Mouse (Mus musculus) intestine, postnatal 0 days (tissue): Measurements from ENCODE around the gene Hk2. TPM values are rescaled to one million over a fixed set of nuclear protein-coding genes. Genes with fewer than 3 reads are reported as not detected.

ENCODE experiments used
- ATAC-seq: fragments of 200-750 bp; cut with Nextera tagmentation; 2 replicates; pipeline ENCODE4 v1.8.0; 2017; ENCODE audit warnings: mild to moderate bottlenecking, moderate TSS enrichment, moderate library complexity
- H3K27ac ChIP-seq: fragments of 300-500 bp; sonication (generic); 2 replicates; pipeline ENCODE4 v1.5.1; 2014; ENCODE audit warnings: mild to moderate bottlenecking, low read depth, low read length, moderate library complexity
- H3K27me3 ChIP-seq: fragments of 300-500 bp; sonication (generic); replicated peaks from 2 replicates; pipeline ENCODE4 v1.6.1; 2014; ENCODE audit warnings: low read length, mixed read lengths; ENCODE audit not compliant: control insufficient read depth, insufficient read depth
- H3K36me3 ChIP-seq: fragments of 300-500 bp; sonication (generic); 2 replicates; pipeline ENCODE4 v1.6.1; 2014; ENCODE audit warnings: mild to moderate bottlenecking, moderate library complexity; ENCODE audit not compliant: control insufficient read depth, insufficient read depth
- H3K4me1 ChIP-seq: fragments of 300-500 bp; sonication (generic); replicated peaks from 2 replicates; pipeline ENCODE4 v1.6.1; 2014; ENCODE audit warnings: antibody characterized with exemption, low read length, mixed read lengths; ENCODE audit not compliant: control insufficient read depth, insufficient read depth
- H3K4me2 ChIP-seq: fragments of 300-500 bp; sonication (generic); replicated peaks from 2 replicates; pipeline ENCODE4 v1.6.1; 2014; ENCODE audit warnings: low read depth, mild to moderate bottlenecking, moderate library complexity
- H3K4me3 ChIP-seq: fragments of 300-500 bp; sonication (generic); 2 replicates; pipeline ENCODE4 v1.5.1; 2014; ENCODE audit warnings: low read depth, low read length
- H3K9ac ChIP-seq: fragments of 300-500 bp; sonication (generic); 2 replicates; pipeline ENCODE4 v1.6.1; 2014; ENCODE audit warnings: mild to moderate bottlenecking, low read depth, low read length
- H3K9me3 ChIP-seq: fragments of 300-500 bp; sonication (generic); 2 replicates; pipeline ENCODE4 v1.6.1; 2016; ENCODE audit warnings: mixed run types; ENCODE audit not compliant: control insufficient read depth
- CTCF ChIP-seq: sonication (generic); IDR thresholded peaks from 2 replicates; pipeline ENCODE4 v1.5.1; 2016; ENCODE audit warnings: low read depth, mild to moderate bottlenecking, control low read depth, antibody characterized with exemption, moderate library complexity
- WGBS: fragments of 180-500 bp; shearing (Covaris S2); extraction: QIAGEN DNeasy Blood & Tissue Kit; methylation state at CpG from one replicate; pipeline ENCODE4 v1.1.7; 2014; 5-methylcytosine and 5-hydroxymethylcytosine counted together
- polyA plus RNA-seq: library from polyadenylated mRNA; unstranded; fragments of >200 nt; fragmentation: Nextera tagmentation; extraction: Ambion mirVana; gene quantifications from 2 replicates; pipeline ENCODE4 v1.2.1, GENCODE M21; 2015

The Hk2 gene
- 2.5 and 2.8 TPM in 2 replicates for polyA plus RNA-seq

- peaks cover 21% of the 10 kb centered on the region; the same call in 1 of the 2 replicates for H3K27me3 ChIP-seq
- peak within 1 kb of the TSS; percentile 86 for H3K4me2 ChIP-seq
- H3K4me1 ChIP-seq: 0 out of 2 replicates have a peak, but pooled peaks cover 5% of the 10 kb centered on the region
- peak; percentile 89 for ATAC-seq
- H3K27ac ChIP-seq: 0 out of 2 replicates have a peak within 1 kb of the TSS, but pooled peaks have one; percentile 15
- H3K9ac ChIP-seq: peak within 1 kb of the TSS; percentile 54; the same call in 1 of the 2 replicates
- H3K36me3 ChIP-seq: no peaks in the 10 kb centered on the region
- H3K4me3 ChIP-seq: peak within 1 kb of the TSS; percentile 49
- no peak for TF ChIP-seq CTCF
- no peaks in the 10 kb centered on the region for H3K9me3 ChIP-seq
- WGBS: under 1% methylated on average over 39 of the region's 39 CpGs
Observed at GRCm38 (mm10) chr6:82774321-82774764, at the start of gene Hk2. Hk2 (minus strand) TSS chr6:82774454.

- ATAC-seq: peak; percentile 78
- WGBS: 13% methylated on average over 4 of the region's 4 CpGs
- Histone ChIP-seq H3K27me3 (no peaks in the 10 kb centered on the region), H3K9me3 (no peaks in the 10 kb centered on the region), H3K27ac (no peak overlapping the region), H3K4me2 (no peak overlapping the region), H3K4me3 (no peak overlapping the region), H3K36me3 (no peaks in the 10 kb centered on the region), H3K9ac (no peak overlapping the region), H3K4me1 (no peaks in the 10 kb centered on the region)
- no peak for TF ChIP-seq CTCF
Observed at GRCm38 (mm10) chr6:82821758-82822253, 47.6 kb upstream of the Hk2 start.

GRCm38 (mm10) chr6:82820716-82821115 is 46.5 kb upstream of the Hk2 start:
- no peak for ATAC-seq
- H3K9ac ChIP-seq: no peak overlapping the region
- no peak for TF ChIP-seq CTCF
- no peak overlapping the region for H3K27ac ChIP-seq
- WGBS: 63% methylated on average over 3 of the region's 3 CpGs
- no peak overlapping the region for H3K4me2 ChIP-seq
- no peaks in the 10 kb centered on the region for H3K4me1 ChIP-seq
- no peaks in the 10 kb centered on the region for H3K9me3 ChIP-seq
- H3K36me3 ChIP-seq: no peaks in the 10 kb centered on the region
- H3K4me3 ChIP-seq: no peak overlapping the region
- H3K27me3 ChIP-seq: no peaks in the 10 kb centered on the region

- 50% methylated on average over 4 of the region's 4 CpGs for WGBS
- Histone ChIP-seq H3K4me2 (no peak overlapping the region), H3K4me1 (no peaks in the 10 kb centered on the region), H3K27ac (no peak overlapping the region), H3K36me3 (no peaks in the 10 kb centered on the region), H3K27me3 (no peaks in the 10 kb centered on the region), H3K9ac (no peak overlapping the region), H3K9me3 (no peaks in the 10 kb centered on the region), H3K4me3 (no peak overlapping the region)
- no peak for TF ChIP-seq CTCF
- ATAC-seq: no peak
Observed at GRCm38 (mm10) chr6:82814821-82815220, 40.6 kb upstream of the Hk2 start.

GRCm38 (mm10) chr6:82807984-82808700 is 33.9 kb upstream of the Hk2 start:
- Histone ChIP-seq H3K27me3 (no peaks in the 10 kb centered on the region), H3K36me3 (no peaks in the 10 kb centered on the region), H3K4me3 (no peak overlapping the region), H3K9me3 (no peaks in the 10 kb centered on the region), H3K4me2 (no peak overlapping the region), H3K27ac (no peak overlapping the region), H3K4me1 (0 out of 2 replicates have a peak, but pooled peaks cover 3% of the 10 kb centered on the region), H3K9ac (no peak overlapping the region)
- ATAC-seq: no peak
- no peak for TF ChIP-seq CTCF
- WGBS: 90% methylated on average over 7 of the region's 7 CpGs

GRCm38 (mm10) chr6:82806971-82807370 is 32.7 kb upstream of the Hk2 start:
- no peaks in the 10 kb centered on the region for H3K9me3 ChIP-seq
- H3K4me2 ChIP-seq: no peak overlapping the region
- H3K9ac ChIP-seq: no peak overlapping the region
- 0 out of 2 replicates have a peak, but pooled peaks cover 3% of the 10 kb centered on the region for H3K4me1 ChIP-seq
- H3K27me3 ChIP-seq: no peaks in the 10 kb centered on the region
- 61% methylated on average over 3 of the region's 3 CpGs for WGBS
- H3K27ac ChIP-seq: no peak overlapping the region
- no peak overlapping the region for H3K4me3 ChIP-seq
- no peaks in the 10 kb centered on the region for H3K36me3 ChIP-seq
- TF ChIP-seq CTCF: no peak
- no peak for ATAC-seq
